Mouse (Mus musculus) layer of hippocampus, postnatal 10 days (tissue): Measurements from ENCODE around the gene Tpsab1. TPM values are rescaled to one million over a fixed set of nuclear protein-coding genes. Genes with fewer than 3 reads are reported as not detected.

ENCODE experiments used
- total RNA-seq, 2 experiments: library from RNA; stranded (reverse); gene quantifications; 2 replicates each; pipeline ENCODE4 v1.2.3; 2021

The Tpsab1 gene
- total RNA-seq, 2 experiments from 2014 or later: not detected

Other genes with a start within 250 kb of the Tpsab1 start
- 10 to 100 TPM; 36.5 to 43.3 TPM for gene Telo2, start 229.6 kb downstream of the Tpsab1 start, total RNA-seq
- gene Ptx4, start 224.8 kb downstream of the Tpsab1 start, total RNA-seq: 1 to 10 TPM in 1 of 2 experiments, under 1 TPM in 1; 0.89 to 1.4 TPM
- 10 to 100 TPM; 40.3 to 46.5 TPM for gene Clcn7, start 212.2 kb downstream of the Tpsab1 start, total RNA-seq
- gene Ccdc154, start 183.1 kb downstream of the Tpsab1 start, total RNA-seq: under 1 TPM in 1 of 2 experiments, not detected in 1; 0.18 TPM
- gene Gm38655, start 170.1 kb downstream of the Tpsab1 start, total RNA-seq: not detected
- gene BC003965, start 161.0 kb downstream of the Tpsab1 start, total RNA-seq: 10 to 100 TPM; 18.2 to 19.0 TPM
- 10 to 100 TPM; 32.0 to 33.7 TPM for gene Unkl, start 157.2 kb downstream of the Tpsab1 start, total RNA-seq
- 10 to 100 TPM; 59.1 to 62.9 TPM for gene Gnptg, start 105.4 kb downstream of the Tpsab1 start, total RNA-seq
- gene Tsr3, start 105.4 kb downstream of the Tpsab1 start, total RNA-seq: 10 to 100 TPM; 31.0 to 35.6 TPM
- gene Baiap3, start 89.2 kb downstream of the Tpsab1 start, total RNA-seq: 10 to 100 TPM; 13.7 to 14.6 TPM
- 100 to 1,000 TPM; 238 to 255 TPM for gene Ube2i, start 70.9 kb downstream of the Tpsab1 start, total RNA-seq
- not detected for gene Prss34, start 47.2 kb downstream of the Tpsab1 start, total RNA-seq
- not detected for gene Prss28, start 36.9 kb downstream of the Tpsab1 start, total RNA-seq
- gene Prss29, start 26.9 kb downstream of the Tpsab1 start, total RNA-seq: not detected
- gene Tpsb2, start 20.7 kb upstream of the Tpsab1 start, total RNA-seq: 1 to 10 TPM in 1 of 2 experiments, under 1 TPM in 1; 0.42 to 1.0 TPM
- not detected for gene Tpsg1, start 23.7 kb upstream of the Tpsab1 start, total RNA-seq
- 100 to 1,000 TPM in 1 of 2 experiments, 10 to 100 TPM in 1; 91.4 to 104 TPM for gene Cacna1h, start 88.2 kb upstream of the Tpsab1 start, total RNA-seq
- 1 to 10 TPM; 1.3 to 3.1 TPM for gene Tekt4, start 109.1 kb upstream of the Tpsab1 start, total RNA-seq
- gene Sstr5, start 151.7 kb upstream of the Tpsab1 start, total RNA-seq: under 1 TPM; 0.18 to 0.38 TPM
- gene Sox8, start 225.1 kb upstream of the Tpsab1 start, total RNA-seq: 10 to 100 TPM; 62.7 to 66.3 TPM
- gene Lmf1, start 233.5 kb upstream of the Tpsab1 start, total RNA-seq: 10 to 100 TPM; 23.1 to 26.4 TPM